Mouse (Mus musculus): ENCODE measurements around the gene Mex3b.

GRCm38 (mm10) chr7:82838414-82838813 lies 28.7 kb upstream of the Mex3b start:
- no peak for TF ChIP-seq CTCF (IDR thresholded peaks at IDR 0.05; ENCODE audit: extremely low read depth, insufficient read depth, insufficient read length, insufficient replicate concordance)
- TF ChIP-seq POLR2A (IDR thresholded peaks at IDR 0.05; ENCODE audit: low read depth, low read length): no peak

Data from spleen, adult 2 months (tissue).